Mouse (Mus musculus) hindbrain, embryonic 11.5 days (tissue): ENCODE measurements at regions not wholly inside any gene's neighbourhood (a gene's known extent, or its start where the extent isn't known, plus 50 kb on each side); places are given as distances from the start of the nearest gene placed in this dataset.
"Not testable (repeated sequence)": the region's sequence is repeated elsewhere in the genome, so short reads cannot be mapped to it uniquely, and the experiment has no call there.

Experiments
- ATAC-seq: fragments of 200-750 bp; cut with Nextera tagmentation; 2 replicates; pipeline ENCODE4 v1.8.0; 2017; ENCODE audit warnings: mild to moderate bottlenecking, moderate TSS enrichment, moderate library complexity; ENCODE audit not compliant: low FRiP score
- DNase-seq: peaks from one replicate; pipeline ENCODE4 v3.0.0-alpha.2; 2015; ENCODE audit warnings: low spot score
- H3K27ac ChIP-seq: fragments of 300-500 bp; sonication (generic); 2 replicates; pipeline ENCODE4 v1.5.1; 2014; ENCODE audit warnings: mild to moderate bottlenecking, low read depth, low read length
- H3K27me3 ChIP-seq: fragments of 300-500 bp; sonication (generic); 2 replicates; pipeline ENCODE4 v1.6.1; 2014; ENCODE audit warnings: mild to moderate bottlenecking, low read length, moderate library complexity, mixed read lengths; ENCODE audit not compliant: control insufficient read depth, insufficient read depth
- H3K36me3 ChIP-seq: fragments of 300-500 bp; sonication (generic); 2 replicates; pipeline ENCODE4 v1.6.1; 2014; ENCODE audit warnings: mild to moderate bottlenecking, low read length, moderate library complexity, mixed read lengths; ENCODE audit not compliant: control insufficient read depth, insufficient read depth
- H3K4me1 ChIP-seq: fragments of 300-500 bp; sonication (generic); replicated peaks from 2 replicates; pipeline ENCODE4 v1.6.1; 2014; ENCODE audit warnings: low read length, mixed read lengths; ENCODE audit not compliant: control insufficient read depth, insufficient read depth
- H3K4me2 ChIP-seq: fragments of 300-500 bp; sonication (generic); replicated peaks from 2 replicates; pipeline ENCODE4 v1.6.1; 2014; ENCODE audit warnings: mild to moderate bottlenecking, low read depth, low read length
- H3K4me3 ChIP-seq: fragments of 300-500 bp; sonication (generic); 2 replicates; pipeline ENCODE4 v1.5.1; 2014; ENCODE audit warnings: low read depth, low read length
- H3K9ac ChIP-seq: fragments of 300-500 bp; sonication (generic); 2 replicates; pipeline ENCODE4 v1.6.1; 2014; ENCODE audit warnings: low read depth, low read length
- H3K9me3 ChIP-seq: fragments of 300-500 bp; sonication (generic); 2 replicates; pipeline ENCODE4 v1.6.1; 2016; ENCODE audit warnings: low read length; ENCODE audit not compliant: control insufficient read depth
- WGBS: fragments of 180-500 bp; shearing (Covaris S2); extraction: QIAGEN DNeasy Blood & Tissue Kit; methylation state at CpG from one replicate; pipeline ENCODE4 v1.1.7; 2014; 5-methylcytosine and 5-hydroxymethylcytosine counted together

GRCm38 (mm10) chr12:117361826-117362225 lies 154.5 kb upstream of the Rapgef5 start:
- H3K4me3 ChIP-seq, result no peak overlapping the region
- no peak overlapping the region for H3K27ac ChIP-seq
- no peak for DNase-seq
- no peaks in the 10 kb centered on the region for H3K36me3 ChIP-seq
- H3K9me3 ChIP-seq, result no peaks in the 10 kb centered on the region
- no peaks in the 10 kb centered on the region for H3K27me3 ChIP-seq
- 93% methylated on average over 7 of the region's 7 CpGs for WGBS
- no peak overlapping the region for H3K9ac ChIP-seq
- no peaks in the 10 kb centered on the region for H3K4me1 ChIP-seq
- H3K4me2 ChIP-seq, result no peak overlapping the region
- no peak for ATAC-seq

- not testable (repeated sequence) for H3K9ac ChIP-seq, H3K4me3 ChIP-seq, H3K4me2 ChIP-seq, H3K27me3 ChIP-seq, H3K36me3 ChIP-seq, H3K9me3 ChIP-seq, DNase-seq, H3K4me1 ChIP-seq, H3K27ac ChIP-seq
- peak; percentile 58; the same call in 1 of the 2 replicates for ATAC-seq
- WGBS, result 58% methylated on average over 4 of the region's 4 CpGs
These were observed 152.8 kb upstream of the Rapgef5 start for GRCm38 (mm10) chr12:117363457-117363856.

GRCm38 (mm10) chr12:117365181-117365580 lies 151.1 kb upstream of the Rapgef5 start:
- Histone ChIP-seq H3K27me3 (no peaks in the 10 kb centered on the region), H3K4me3 (no peak overlapping the region), H3K9me3 (no peaks in the 10 kb centered on the region), H3K36me3 (no peaks in the 10 kb centered on the region), H3K27ac (no peak overlapping the region), H3K4me2 (no peak overlapping the region), H3K4me1 (no peaks in the 10 kb centered on the region), H3K9ac (no peak overlapping the region)
- no peak for DNase-seq
- ATAC-seq, result no peak
- 95% methylated on average over 2 of the region's 2 CpGs for WGBS

GRCm38 (mm10) chr12:117365876-117366275 lies 150.4 kb upstream of the Rapgef5 start:
- Histone ChIP-seq H3K4me1 (no peaks in the 10 kb centered on the region), H3K36me3 (no peaks in the 10 kb centered on the region), H3K27me3 (no peaks in the 10 kb centered on the region), H3K27ac (no peak overlapping the region), H3K4me2 (no peak overlapping the region), H3K9me3 (no peaks in the 10 kb centered on the region), H3K4me3 (no peak overlapping the region), H3K9ac (no peak overlapping the region)
- 70% methylated on average over 5 of the region's 5 CpGs for WGBS
- ATAC-seq (no peak), DNase-seq (no peak)

- ATAC-seq (no peak), DNase-seq (no peak)
- 82% methylated on average over 21 of the region's 21 CpGs for WGBS
- H3K4me2 ChIP-seq, result no peak overlapping the region
- H3K27ac ChIP-seq, result no peak overlapping the region
- H3K9me3 ChIP-seq, result no peaks in the 10 kb centered on the region
- no peaks in the 10 kb centered on the region; the same call in 1 of the 2 replicates for H3K27me3 ChIP-seq
- no peaks in the 10 kb centered on the region for H3K4me1 ChIP-seq
- no peak overlapping the region for H3K4me3 ChIP-seq
- no peaks in the 10 kb centered on the region for H3K36me3 ChIP-seq
- H3K9ac ChIP-seq, result no peak overlapping the region
These were observed 137.9 kb upstream of the Rapgef5 start for GRCm38 (mm10) chr12:117378297-117378887.

GRCm38 (mm10) chr12:117379103-117379850 lies 137.0 kb upstream of the Rapgef5 start:
- H3K36me3 ChIP-seq, result no peaks in the 10 kb centered on the region
- no peaks in the 10 kb centered on the region; the same call in 1 of the 2 replicates for H3K27me3 ChIP-seq
- ATAC-seq (no peak), DNase-seq (no peak)
- H3K4me3 ChIP-seq, result no peak overlapping the region
- no peak overlapping the region for H3K9ac ChIP-seq
- H3K27ac ChIP-seq, result no peak overlapping the region
- no peaks in the 10 kb centered on the region for H3K9me3 ChIP-seq
- H3K4me1 ChIP-seq, result no peaks in the 10 kb centered on the region
- 89% methylated on average over 16 of the region's 16 CpGs for WGBS
- H3K4me2 ChIP-seq, result no peak overlapping the region

- H3K9ac ChIP-seq, result no peak overlapping the region
- H3K9me3 ChIP-seq, result no peaks in the 10 kb centered on the region
- no peaks in the 10 kb centered on the region; the same call in 1 of the 2 replicates for H3K27me3 ChIP-seq
- DNase-seq, result no peak
- H3K36me3 ChIP-seq, result no peaks in the 10 kb centered on the region
- no peak for ATAC-seq
- H3K27ac ChIP-seq, result no peak overlapping the region
- no peak overlapping the region for H3K4me3 ChIP-seq
- 81% methylated on average over 6 of the region's 6 CpGs for WGBS
- H3K4me2 ChIP-seq, result no peak overlapping the region
- H3K4me1 ChIP-seq, result no peaks in the 10 kb centered on the region
These were observed 135.4 kb upstream of the Rapgef5 start for GRCm38 (mm10) chr12:117380836-117381235.

- DNase-seq, H3K4me1 ChIP-seq, H3K4me2 ChIP-seq, H3K36me3 ChIP-seq, H3K4me3 ChIP-seq, H3K27me3 ChIP-seq, H3K27ac ChIP-seq, H3K9me3 ChIP-seq, H3K9ac ChIP-seq, ATAC-seq: not testable (repeated sequence)
- no CpG with 5 or more reads among the region's 4 CpGs for WGBS
These were observed 133.6 kb upstream of the Rapgef5 start for GRCm38 (mm10) chr12:117382727-117383126.
